Mouse (Mus musculus): ENCODE results near the gene Trip6.

GRCm38 (mm10) chr5:137293839-137294743 is 20.1 kb downstream of the Trip6 start, which contains the start of gene Ufsp1:
- TF ChIP-seq MYOG (IDR thresholded peaks at IDR 0.05; ENCODE audit: control insufficient read depth in 1 of 3, insufficient read depth in 1 of 3, insufficient read length in 2 of 3, low read depth in 2 of 3) (peak in 1 of 3 experiments; percentile 2), POLR2A (IDR thresholded peaks at IDR 0.05; ENCODE audit: insufficient read length, low read depth) (peak; percentile 69), TCF3 (IDR thresholded peaks at IDR 0.05; ENCODE audit: insufficient read length, low read depth) (no peak), MYOD1 (IDR thresholded peaks at IDR 0.05; ENCODE audit: control insufficient read depth in 1 of 3, insufficient read length in 2 of 3, low read depth in 2 of 3) (no peak)
